Mouse (Mus musculus) neural tube, embryonic 14.5 days (tissue): ENCODE data around the gene Olfr699. TPM values are rescaled to one million over a fixed set of nuclear protein-coding genes. Genes with fewer than 3 reads are reported as not detected.

Source experiments
- ATAC-seq: fragments of 200-750 bp; cut with Nextera tagmentation; 2 replicates; pipeline ENCODE4 v1.8.0; 2017; ENCODE audit warnings: low read depth, mild to moderate bottlenecking, moderate TSS enrichment, moderate library complexity
- H3K27ac ChIP-seq: fragments of 300-500 bp; sonication (generic); 2 replicates; pipeline ENCODE4 v1.5.1; 2014; ENCODE audit warnings: low read depth, mild to moderate bottlenecking, control low read depth, low read length, moderate library complexity, mixed read lengths
- H3K27me3 ChIP-seq: fragments of 300-500 bp; sonication (generic); 2 replicates; pipeline ENCODE4 v1.6.1; 2014; ENCODE audit warnings: low read length; ENCODE audit not compliant: control insufficient read depth, insufficient read depth
- H3K36me3 ChIP-seq: fragments of 300-500 bp; sonication (generic); 2 replicates; pipeline ENCODE4 v1.6.1; 2014; ENCODE audit warnings: low read length, mixed read lengths; ENCODE audit not compliant: control insufficient read depth, insufficient read depth
- H3K4me1 ChIP-seq: fragments of 300-500 bp; sonication (generic); 2 replicates; pipeline ENCODE4 v1.6.1; 2014; ENCODE audit warnings: low read length; ENCODE audit not compliant: control insufficient read depth, insufficient read depth
- H3K4me2 ChIP-seq: fragments of 300-500 bp; sonication (generic); 2 replicates; pipeline ENCODE4 v1.6.1; 2014; ENCODE audit warnings: mild to moderate bottlenecking, low read depth, low read length, control low read depth
- H3K4me3 ChIP-seq: fragments of 300-500 bp; sonication (generic); 2 replicates; pipeline ENCODE4 v1.5.1; 2014; ENCODE audit warnings: low read depth, low read length, control low read depth, mixed read lengths
- H3K9ac ChIP-seq: fragments of 300-500 bp; sonication (generic); replicated peaks from 2 replicates; pipeline ENCODE4 v1.6.1; 2014; ENCODE audit warnings: low read depth, mild to moderate bottlenecking, control low read depth, low read length, mixed read lengths
- H3K9me3 ChIP-seq: fragments of 300-500 bp; sonication (generic); 2 replicates; pipeline ENCODE4 v1.6.1; 2016; ENCODE audit warnings: low read length; ENCODE audit not compliant: control insufficient read depth
- WGBS: fragments of 180-500 bp; shearing (Covaris S2); extraction: QIAGEN DNeasy Blood & Tissue Kit; methylation state at CpG from one replicate; pipeline ENCODE4 v1.1.7; 2014; 5-methylcytosine and 5-hydroxymethylcytosine counted together
- polyA plus RNA-seq: library from polyadenylated mRNA; unstranded; fragments of >200 nt; fragmentation: Nextera tagmentation; extraction: Ambion mirVana; gene quantifications from 2 replicates; pipeline ENCODE4 v1.2.1, GENCODE M21; 2014

Gene Olfr699
- polyA plus RNA-seq, 1 experiment from 2014 or later, result not detected

DNA sequence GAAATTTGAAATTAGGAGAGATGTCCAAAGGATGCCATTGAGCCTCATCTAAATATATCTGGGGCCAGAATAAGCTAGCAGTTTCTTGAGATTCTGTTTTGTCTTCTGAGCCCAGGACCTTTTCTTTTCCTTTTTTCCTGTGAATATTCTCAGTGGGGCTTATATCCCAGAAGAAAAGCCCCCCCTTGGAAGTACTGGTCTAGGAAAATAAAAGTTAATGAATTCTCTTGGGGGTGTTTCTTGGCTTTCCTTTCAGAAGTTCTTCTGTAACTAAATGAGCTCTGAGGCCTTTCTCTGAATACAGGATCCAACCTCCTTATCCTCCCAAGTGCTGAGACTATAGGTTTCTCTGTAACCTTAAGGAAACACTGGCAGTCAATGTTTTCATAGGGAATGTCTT is 37.7 kb downstream of the Olfr699 start, which contains the start of gene Olfr698:
Gene Olfr698, minus strand, starts transcription at position 101 of the 400 bp plus-strand sequence.
- no peaks in the 10 kb centered on the region for H3K4me1 ChIP-seq
- H3K36me3 ChIP-seq, result no peaks in the 10 kb centered on the region
- no peaks in the 10 kb centered on the region for H3K27me3 ChIP-seq
- no peak within 1 kb of the TSS for H3K9ac ChIP-seq
- no peak within 1 kb of the TSS for H3K27ac ChIP-seq
- H3K9me3 ChIP-seq, result no peaks in the 10 kb centered on the region
- H3K4me3 ChIP-seq, result no peak within 1 kb of the TSS
- ATAC-seq, result no peak
- no peak within 1 kb of the TSS for H3K4me2 ChIP-seq

DNA sequence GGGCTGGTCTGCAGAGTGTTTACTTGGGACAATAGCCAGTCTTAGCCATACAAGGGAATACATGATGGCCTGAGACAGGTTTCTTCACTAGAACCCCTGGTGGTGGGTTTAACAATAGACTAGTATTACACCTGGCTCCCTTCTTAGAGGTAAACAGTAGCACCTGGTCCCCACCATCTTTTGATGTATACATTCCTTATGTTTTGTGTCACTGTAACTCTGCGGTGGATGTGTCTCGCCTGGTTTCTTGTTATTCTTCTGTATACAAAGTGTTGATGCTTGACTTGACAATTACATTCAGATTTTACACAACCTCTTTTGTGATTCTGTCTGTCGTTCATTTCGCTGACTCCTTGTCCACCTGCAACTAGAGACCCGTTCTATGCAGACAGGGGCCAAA is 47.2 kb downstream of the Olfr699 start:
- no peak for ATAC-seq
- 94% methylated on average over 5 of the region's 5 CpGs for WGBS
- H3K4me3 ChIP-seq, result no peak overlapping the region
- H3K36me3 ChIP-seq, result no peaks in the 10 kb centered on the region
- H3K9ac ChIP-seq, result no peak overlapping the region
- H3K4me2 ChIP-seq, result no peak overlapping the region
- H3K4me1 ChIP-seq, result no peaks in the 10 kb centered on the region
- no peaks in the 10 kb centered on the region for H3K27me3 ChIP-seq
- H3K27ac ChIP-seq, result no peak overlapping the region
- H3K9me3 ChIP-seq, result no peaks in the 10 kb centered on the region

DNA sequence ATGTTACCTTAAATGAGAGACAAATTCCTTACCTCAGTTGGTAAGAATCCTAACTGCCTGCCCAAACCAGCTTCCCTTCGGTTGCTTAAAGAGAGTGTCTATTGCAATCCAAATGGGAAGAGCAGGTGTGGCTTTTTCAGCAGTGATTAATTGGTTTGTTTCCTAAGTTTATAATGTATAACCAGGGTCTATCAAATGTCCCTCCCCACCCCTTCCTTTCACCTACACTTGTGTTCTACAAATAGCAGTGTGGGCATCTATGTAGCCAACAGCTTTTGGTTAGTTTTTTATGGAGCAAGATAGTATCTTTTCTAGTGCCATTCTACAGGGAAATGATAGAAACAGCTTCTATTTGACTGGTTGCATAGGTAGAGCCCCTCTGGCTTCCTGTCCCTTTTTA is 50.7 kb downstream of the Olfr699 start, which contains the start of gene Olfr697:
Gene Olfr697, minus strand, starts transcription at position 101 of the 400 bp plus-strand sequence.
- ATAC-seq, result no peak
- Histone ChIP-seq H3K4me1 (no peaks in the 10 kb centered on the region), H3K4me2 (no peak within 1 kb of the TSS), H3K9ac (no peak within 1 kb of the TSS), H3K36me3 (no peaks in the 10 kb centered on the region), H3K27ac (no peak within 1 kb of the TSS), H3K4me3 (no peak within 1 kb of the TSS), H3K9me3 (no peaks in the 10 kb centered on the region), H3K27me3 (no peaks in the 10 kb centered on the region)
- 89% methylated on average over 1 of the region's 1 CpGs for WGBS

Other genes starting within 250 kb of the Olfr699 start
- not detected in 2 replicates for gene Olfr693, start 112.6 kb downstream of the Olfr699 start, polyA plus RNA-seq
- gene Olfr694, start 101.4 kb downstream of the Olfr699 start, polyA plus RNA-seq, result not detected in 2 replicates
- not detected in 2 replicates for gene Olfr695, start 76.8 kb downstream of the Olfr699 start, polyA plus RNA-seq
- not detected in 2 replicates for gene Olfr697, start 50.8 kb downstream of the Olfr699 start, polyA plus RNA-seq
- gene Olfr698, start 37.8 kb downstream of the Olfr699 start, polyA plus RNA-seq, result not detected in 2 replicates
- not detected in 2 replicates for gene Olfr700, start 15.6 kb upstream of the Olfr699 start, polyA plus RNA-seq
- gene Olfr701, start 20.9 kb upstream of the Olfr699 start, polyA plus RNA-seq, result not detected in 2 replicates
- not detected in 2 replicates for gene Olfr702, start 40.7 kb upstream of the Olfr699 start, polyA plus RNA-seq
- not detected in 2 replicates for gene Olfr703, start 50.2 kb upstream of the Olfr699 start, polyA plus RNA-seq
- gene Olfr704, start 70.0 kb upstream of the Olfr699 start, polyA plus RNA-seq, result not detected in 2 replicates
- not detected in 2 replicates for gene Olfr705, start 83.7 kb upstream of the Olfr699 start, polyA plus RNA-seq
- not detected in 2 replicates for gene Olfr706, start 95.0 kb upstream of the Olfr699 start, polyA plus RNA-seq
- gene Olfr707, start 108.0 kb upstream of the Olfr699 start, polyA plus RNA-seq, result not detected in 2 replicates
- not detected in 2 replicates for gene Olfr1532-ps1, start 114.8 kb upstream of the Olfr699 start, polyA plus RNA-seq
- not detected in 2 replicates for gene Olfr709-ps1, start 139.0 kb upstream of the Olfr699 start, polyA plus RNA-seq
- not detected in 2 replicates for gene Olfr710, start 155.1 kb upstream of the Olfr699 start, polyA plus RNA-seq
- not detected in 2 replicates for gene Olfr6, start 170.7 kb upstream of the Olfr699 start, polyA plus RNA-seq
- not detected in 2 replicates for gene Olfr711, start 182.3 kb upstream of the Olfr699 start, polyA plus RNA-seq
- not detected in 2 replicates for gene Olfr2, start 212.9 kb upstream of the Olfr699 start, polyA plus RNA-seq
- gene Olfr713, start 238.0 kb upstream of the Olfr699 start, polyA plus RNA-seq, result not detected in 2 replicates